Mouse (Mus musculus): Measurements from ENCODE around the gene Cbl.

The Cbl gene

GRCm38 (mm10) chr9:44181537-44181936, 52.3 kb downstream of the Cbl start:
- DNase-seq (ENCODE audit: low spot score): no peak

GRCm38 (mm10) chr9:44178811-44179210, 55.0 kb downstream of the Cbl start:
- peak; percentile 21 for DNase-seq (ENCODE audit: low spot score)

GRCm38 (mm10) chr9:44178389-44178788, 55.5 kb downstream of the Cbl start:
- peak; percentile 77 for DNase-seq (ENCODE audit: low spot score)

GRCm38 (mm10) chr9:44177405-44177804, 56.4 kb downstream of the Cbl start:
- no peak for DNase-seq (ENCODE audit: low spot score)

GRCm38 (mm10) chr9:44175957-44176356, 57.9 kb downstream of the Cbl start:
- DNase-seq (ENCODE audit: low spot score): no peak

- no peak for DNase-seq (ENCODE audit: low spot score)
Measured at GRCm38 (mm10) chr9:44175556-44175955, 58.3 kb downstream of the Cbl start.

GRCm38 (mm10) chr9:44170691-44171151, 63.1 kb downstream of the Cbl start:
- DNase-seq (ENCODE audit: low spot score): no peak

GRCm38 (mm10) chr9:44168931-44169330, 64.9 kb downstream of the Cbl start:
- DNase-seq (ENCODE audit: low spot score): no peak

- no peak for DNase-seq (ENCODE audit: low spot score)
Measured at GRCm38 (mm10) chr9:44159886-44160285, 74.0 kb downstream of the Cbl start.

- DNase-seq (ENCODE audit: low spot score): no peak
Measured at GRCm38 (mm10) chr9:44147290-44147689, 86.6 kb downstream of the Cbl start.

GRCm38 (mm10) chr9:44144718-44145060, 89.2 kb downstream of the Cbl start:
- no peak for DNase-seq (ENCODE audit: low spot score)

GRCm38 (mm10) chr9:44144023-44144717, 89.7 kb downstream of the Cbl start:
- no peak for DNase-seq (ENCODE audit: low spot score)

- no peak for DNase-seq (ENCODE audit: low spot score)
Measured at GRCm38 (mm10) chr9:44143421-44143820, 90.4 kb downstream of the Cbl start.

- DNase-seq (ENCODE audit: low spot score): no peak
Measured at GRCm38 (mm10) chr9:44141951-44142350, 91.9 kb downstream of the Cbl start.

GRCm38 (mm10) chr9:44137846-44138245, 96.0 kb downstream of the Cbl start:
- no peak for DNase-seq (ENCODE audit: low spot score)

GRCm38 (mm10) chr9:44135731-44136411, 98.0 kb downstream of the Cbl start:
- DNase-seq (ENCODE audit: low spot score): no peak

GRCm38 (mm10) chr9:44134851-44135730, 98.8 kb downstream of the Cbl start:
- DNase-seq (ENCODE audit: low spot score): peak; percentile 61

GRCm38 (mm10) chr9:44134101-44134850, 99.6 kb downstream of the Cbl start, which contains the start of gene Mcam:
Mcam (plus strand) TSS chr9:44134469.
- peak; percentile 58 for DNase-seq (ENCODE audit: low spot score)

GRCm38 (mm10) chr9:44133287-44133686, 100.6 kb downstream of the Cbl start:
- no peak for DNase-seq (ENCODE audit: low spot score)

GRCm38 (mm10) chr9:44132200-44132599, 101.6 kb downstream of the Cbl start:
- no peak for DNase-seq (ENCODE audit: low spot score)

GRCm38 (mm10) chr9:44131276-44131590, 102.6 kb downstream of the Cbl start:
- no peak for DNase-seq (ENCODE audit: low spot score)

All from testis, postnatal 14 days (tissue).